Mouse (Mus musculus): ENCODE data around the gene Gan. TPM values are rescaled to one million over a fixed set of nuclear protein-coding genes. Genes with fewer than 3 reads are reported as not detected.
A peak's percentile ranks its signal among the peaks of the same experiment; 100 is the strongest.

Gene Gan
- total RNA-seq, 1 experiment = 7.9 TPM

DNA sequence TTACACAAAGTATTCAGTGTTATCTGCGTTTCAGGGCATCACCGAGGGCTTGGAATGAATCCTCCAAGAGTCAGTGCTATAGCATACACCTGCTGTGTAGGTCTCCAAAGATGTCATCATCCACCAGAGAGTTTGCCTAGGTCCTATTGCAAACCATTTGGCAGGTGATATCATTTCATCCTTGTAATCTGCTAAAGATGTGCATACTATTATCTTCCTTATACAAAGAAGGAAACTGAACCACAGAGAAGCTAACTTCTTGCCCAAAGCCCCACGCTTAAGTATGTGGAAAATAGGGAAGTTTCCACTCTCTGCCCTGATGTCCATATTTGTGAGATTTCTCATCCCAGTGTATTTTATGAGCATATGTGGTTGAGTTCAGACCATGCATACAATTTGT is 31.5 kb upstream of the Gan start:
- TF ChIP-seq ZC3H11A (IDR thresholded peaks at IDR 0.05; ENCODE audit: borderline replicate concordance, low read depth, low read length) = no peak
- TF ChIP-seq CHD2 (IDR thresholded peaks at IDR 0.05; ENCODE audit: low read depth, low read length) = no peak
- no peak for TF ChIP-seq ZNF384 (IDR thresholded peaks at IDR 0.05; ENCODE audit: low read depth, low read length)
- TF ChIP-seq HCFC1 (IDR thresholded peaks at IDR 0.05; ENCODE audit: borderline replicate concordance, insufficient read depth, low read length) = no peak
- no peak for TF ChIP-seq MAFK (IDR thresholded peaks at IDR 0.05; ENCODE audit: insufficient read depth, low read depth, low read length)
- no peaks in the 10 kb centered on the region for H3K9me3 ChIP-seq (ENCODE audit: control insufficient read depth, insufficient read depth, low read depth, low read length)
- H3K9ac ChIP-seq (ENCODE audit: insufficient read depth, low read depth, low read length, poor library complexity, severe bottlenecking) = no peak overlapping the region
- in situ Hi-C loops (cut with MboI; ENCODE audit: low sequenced_read_pairs in 2 of 2, unreplicated experiment in 2 of 2) = no loop called here
- H3K4me3 ChIP-seq (ENCODE audit: insufficient read depth in 1 of 2, low read depth in 1 of 2, low read length in 2 of 2, poor library complexity in 1 of 2, severe bottlenecking in 1 of 2) = no peak overlapping the region
- H3K4me1 ChIP-seq (ENCODE audit: control insufficient read depth in 2 of 2, insufficient read depth in 2 of 2, low read length in 2 of 2, poor library complexity in 1 of 2) = peaks cover 0 to 8% of the 10 kb centered on the region in 2 experiments; a peak in 2 of 4 replicates
- no peaks in the 10 kb centered on the region for H3K36me3 ChIP-seq (ENCODE audit: control insufficient read depth, insufficient read depth, low read length, poor library complexity, severe bottlenecking)
- no peak for DNase-seq (ENCODE audit: low read depth, low spot score)
- no peak overlapping the region for H3K27ac ChIP-seq (ENCODE audit: insufficient read depth, low read depth, low read length, poor library complexity, severe bottlenecking)

- H3K9ac ChIP-seq (ENCODE audit: insufficient read depth, low read depth, low read length, poor library complexity, severe bottlenecking) = no peak overlapping the region
- H3K27ac ChIP-seq (ENCODE audit: insufficient read depth, low read depth, low read length, poor library complexity, severe bottlenecking) = no peak overlapping the region
- no peaks in the 10 kb centered on the region for H3K9me3 ChIP-seq (ENCODE audit: control insufficient read depth, insufficient read depth, low read depth, low read length)
- H3K36me3 ChIP-seq (ENCODE audit: control insufficient read depth, insufficient read depth, low read length, poor library complexity, severe bottlenecking) = no peaks in the 10 kb centered on the region
- H3K4me3 ChIP-seq (ENCODE audit: insufficient read depth in 1 of 2, low read depth in 1 of 2, low read length in 2 of 2, poor library complexity in 1 of 2, severe bottlenecking in 1 of 2) = no peak overlapping the region
- DNase-seq (ENCODE audit: low read depth, low spot score) = no peak
- TF ChIP-seq ZC3H11A (IDR thresholded peaks at IDR 0.05; ENCODE audit: borderline replicate concordance, low read depth, low read length) = no peak
- TF ChIP-seq MAFK (IDR thresholded peaks at IDR 0.05; ENCODE audit: insufficient read depth, low read depth, low read length) = peak; percentile 56; the same call in 1 of the 2 replicates
- TF ChIP-seq ZNF384 (IDR thresholded peaks at IDR 0.05; ENCODE audit: low read depth, low read length) = no peak
- H3K4me1 ChIP-seq (ENCODE audit: control insufficient read depth in 2 of 2, insufficient read depth in 2 of 2, low read length in 2 of 2, poor library complexity in 1 of 2) = peaks cover 0 to 7% of the 10 kb centered on the region in 2 experiments; a peak in 1 of 4 replicates
- in situ Hi-C loops (cut with MboI; ENCODE audit: low sequenced_read_pairs in 2 of 2, unreplicated experiment in 2 of 2) = no loop called here
Measured at GRCm38 (mm10) chr8:117127063-117127462, 30.9 kb upstream of the Gan start.

- no peak overlapping the region for H3K9ac ChIP-seq (ENCODE audit: insufficient read depth, low read depth, low read length, poor library complexity, severe bottlenecking)
- H3K4me3 ChIP-seq (ENCODE audit: insufficient read depth in 1 of 2, low read depth in 1 of 2, low read length in 2 of 2, poor library complexity in 1 of 2, severe bottlenecking in 1 of 2) = no peak overlapping the region
- no peaks in the 10 kb centered on the region for H3K36me3 ChIP-seq (ENCODE audit: control insufficient read depth, insufficient read depth, low read length, poor library complexity, severe bottlenecking)
- no peaks in the 10 kb centered on the region for H3K9me3 ChIP-seq (ENCODE audit: control insufficient read depth, insufficient read depth, low read depth, low read length)
- peaks cover 7 to 21% of the 10 kb centered on the region in 2 experiments; a peak in 3 of 4 replicates for H3K4me1 ChIP-seq (ENCODE audit: control insufficient read depth in 2 of 2, insufficient read depth in 2 of 2, low read length in 2 of 2, poor library complexity in 1 of 2)
- in situ Hi-C loops (cut with MboI; ENCODE audit: low sequenced_read_pairs in 2 of 2, unreplicated experiment in 2 of 2) = no loop called here
- DNase-seq (ENCODE audit: low read depth, low spot score) = no peak
- TF ChIP-seq CHD2 (IDR thresholded peaks at IDR 0.05; ENCODE audit: low read depth, low read length) (no peak), ZC3H11A (IDR thresholded peaks at IDR 0.05; ENCODE audit: borderline replicate concordance, low read depth, low read length) (no peak), MAFK (IDR thresholded peaks at IDR 0.05; ENCODE audit: insufficient read depth, low read depth, low read length) (no peak), HCFC1 (IDR thresholded peaks at IDR 0.05; ENCODE audit: borderline replicate concordance, insufficient read depth, low read length) (no peak), ZNF384 (IDR thresholded peaks at IDR 0.05; ENCODE audit: low read depth, low read length) (no peak)
- H3K27ac ChIP-seq (ENCODE audit: insufficient read depth, low read depth, low read length, poor library complexity, severe bottlenecking) = no peak overlapping the region
Measured at GRCm38 (mm10) chr8:117133702-117134101, 24.2 kb upstream of the Gan start.

DNA sequence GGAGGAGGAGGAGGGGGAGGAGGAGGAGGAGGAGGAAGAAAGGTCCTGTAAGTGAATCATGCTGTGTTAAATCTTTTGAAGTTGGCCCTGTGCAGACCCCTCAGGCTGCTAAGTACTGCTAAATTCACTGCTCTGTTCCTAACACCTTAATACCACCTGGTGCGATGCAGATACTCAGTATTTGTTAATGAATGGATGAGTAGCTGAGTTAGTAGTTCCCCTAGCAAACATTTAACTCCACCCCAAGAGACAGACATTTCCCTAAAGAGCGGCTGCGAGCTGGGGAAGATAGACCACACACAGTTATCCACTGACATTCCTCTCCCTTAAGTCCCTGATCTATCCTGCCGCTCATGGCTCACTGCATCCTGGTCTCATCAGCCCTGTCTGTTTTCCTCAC is 21.6 kb upstream of the Gan start:
- no peak overlapping the region for H3K9ac ChIP-seq (ENCODE audit: insufficient read depth, low read depth, low read length, poor library complexity, severe bottlenecking)
- TF ChIP-seq MAFK (IDR thresholded peaks at IDR 0.05; ENCODE audit: insufficient read depth, low read depth, low read length) = no peak
- TF ChIP-seq HCFC1 (IDR thresholded peaks at IDR 0.05; ENCODE audit: borderline replicate concordance, insufficient read depth, low read length) = no peak
- no peak for TF ChIP-seq CHD2 (IDR thresholded peaks at IDR 0.05; ENCODE audit: low read depth, low read length)

DNA sequence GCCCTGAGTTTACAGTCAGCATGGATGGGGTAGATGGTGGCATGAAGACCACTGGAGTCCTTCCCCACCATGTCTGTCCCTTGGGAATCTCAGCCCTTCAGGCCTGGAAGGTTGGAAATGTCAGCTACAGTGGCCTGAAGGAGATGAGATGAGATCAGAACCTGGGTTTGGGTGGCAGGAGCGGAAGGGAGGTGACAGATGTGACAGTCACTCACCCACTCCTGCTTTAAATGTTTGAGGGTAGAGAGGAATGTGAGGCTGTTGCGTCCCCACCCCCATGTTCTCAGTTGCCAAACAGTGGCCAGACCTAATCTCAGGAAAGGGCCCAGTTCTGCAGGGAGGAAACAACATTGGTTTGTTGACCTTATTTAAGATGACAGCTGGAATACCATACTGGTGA is 21.2 kb upstream of the Gan start:
- Histone ChIP-seq H3K36me3 (ENCODE audit: control insufficient read depth, insufficient read depth, low read length, poor library complexity, severe bottlenecking) (no peaks in the 10 kb centered on the region), H3K27ac (ENCODE audit: insufficient read depth, low read depth, low read length, poor library complexity, severe bottlenecking) (no peak overlapping the region), H3K9ac (ENCODE audit: insufficient read depth, low read depth, low read length, poor library complexity, severe bottlenecking) (no peak overlapping the region), H3K4me1 (ENCODE audit: control insufficient read depth in 2 of 2, insufficient read depth in 2 of 2, low read length in 2 of 2, poor library complexity in 1 of 2) (peaks cover 7 to 21% of the 10 kb centered on the region in 2 experiments; a peak in 3 of 4 replicates), H3K4me3 (ENCODE audit: insufficient read depth in 1 of 2, low read depth in 1 of 2, low read length in 2 of 2, poor library complexity in 1 of 2, severe bottlenecking in 1 of 2) (no peak overlapping the region), H3K9me3 (ENCODE audit: control insufficient read depth, insufficient read depth, low read depth, low read length) (no peaks in the 10 kb centered on the region)
- in situ Hi-C loops (cut with MboI; ENCODE audit: low sequenced_read_pairs in 2 of 2, unreplicated experiment in 2 of 2) = no loop called here
- no peak for DNase-seq (ENCODE audit: low read depth, low spot score)
- no peak for TF ChIP-seq ZNF384 (IDR thresholded peaks at IDR 0.05; ENCODE audit: low read depth, low read length)
- no peak for TF ChIP-seq CHD2 (IDR thresholded peaks at IDR 0.05; ENCODE audit: low read depth, low read length)
- no peak for TF ChIP-seq MAFK (IDR thresholded peaks at IDR 0.05; ENCODE audit: insufficient read depth, low read depth, low read length)
- TF ChIP-seq ZC3H11A (IDR thresholded peaks at IDR 0.05; ENCODE audit: borderline replicate concordance, low read depth, low read length) = no peak
- TF ChIP-seq HCFC1 (IDR thresholded peaks at IDR 0.05; ENCODE audit: borderline replicate concordance, insufficient read depth, low read length) = no peak

More for the DNA sequence above, 21.6 kb upstream of the Gan start:
- no peak overlapping the region for H3K27ac ChIP-seq (ENCODE audit: insufficient read depth, low read depth, low read length, poor library complexity, severe bottlenecking)
- in situ Hi-C loops (cut with MboI; ENCODE audit: low sequenced_read_pairs in 2 of 2, unreplicated experiment in 2 of 2) = no loop called here
- H3K9me3 ChIP-seq (ENCODE audit: control insufficient read depth, insufficient read depth, low read depth, low read length) = no peaks in the 10 kb centered on the region
- no peaks in the 10 kb centered on the region for H3K36me3 ChIP-seq (ENCODE audit: control insufficient read depth, insufficient read depth, low read length, poor library complexity, severe bottlenecking)
- H3K4me1 ChIP-seq (ENCODE audit: control insufficient read depth in 2 of 2, insufficient read depth in 2 of 2, low read length in 2 of 2, poor library complexity in 1 of 2) = peaks cover 7 to 21% of the 10 kb centered on the region in 2 experiments; a peak in 3 of 4 replicates
- DNase-seq (ENCODE audit: low read depth, low spot score) = peak; percentile 74
- H3K4me3 ChIP-seq (ENCODE audit: insufficient read depth in 1 of 2, low read depth in 1 of 2, low read length in 2 of 2, poor library complexity in 1 of 2, severe bottlenecking in 1 of 2) = no peak overlapping the region
